Mouse (Mus musculus) retina, postnatal 1 day (tissue): ENCODE measurements around the gene 2810459M11Rik.
A peak's percentile ranks its signal among the peaks of the same experiment; 100 is the strongest.
"Not testable (repeated sequence)": the region's sequence is repeated elsewhere in the genome, so short reads cannot be mapped to it uniquely, and the experiment has no call there.

Experiments
- DNase-seq: peaks from one replicate; pipeline ENCODE4 v3.0.0-alpha.2; 2012

Gene 2810459M11Rik

GRCm38 (mm10) chr1:86045848-86046805, at the start of gene 2810459M11Rik:
Gene 2810459M11Rik (plus strand): TSS chr1:86045863.
- peak; percentile 67 for DNase-seq

DNA sequence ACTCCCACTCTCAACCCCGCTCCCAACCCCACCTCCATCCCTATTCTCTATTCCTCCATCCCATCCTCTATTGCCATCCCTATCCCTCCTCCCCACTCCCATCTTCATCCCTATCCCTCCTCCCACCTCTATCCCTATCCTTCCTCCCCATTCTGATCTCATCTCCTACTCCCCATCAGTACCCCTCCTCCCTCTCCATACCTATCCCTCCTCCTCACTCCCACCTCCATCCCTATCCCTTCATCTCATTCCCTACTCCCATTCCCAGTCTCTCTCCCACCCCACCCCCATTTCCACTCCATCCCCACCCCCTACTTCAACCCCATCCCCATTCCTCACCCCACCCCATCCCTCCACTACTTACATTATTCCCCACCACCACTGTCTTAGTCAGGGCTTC, 48.4 kb upstream of the 2810459M11Rik start:
- no peak for DNase-seq

DNA sequence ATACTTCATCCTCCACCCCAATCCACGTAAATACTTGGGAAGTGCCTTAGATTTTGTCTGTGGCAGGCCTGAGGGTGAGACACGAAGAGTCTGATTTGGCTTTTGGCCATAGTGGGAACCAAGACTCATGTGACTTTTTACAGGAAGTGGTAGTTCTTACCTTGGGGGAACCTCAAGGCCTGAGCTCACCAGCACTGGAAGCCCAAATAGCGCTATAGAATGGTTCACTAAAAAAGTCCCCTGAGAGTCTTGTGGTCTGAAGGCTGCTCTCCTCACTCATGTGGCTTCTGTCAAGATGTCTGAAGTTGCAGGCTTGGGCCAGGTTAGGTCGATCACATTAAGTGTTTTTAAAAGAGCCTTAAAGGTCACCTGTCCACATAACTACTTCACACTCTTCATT, 47.7 kb upstream of the 2810459M11Rik start:
- DNase-seq = no peak

- DNase-seq = no peak
Measured at GRCm38 (mm10) chr1:85999853-86000570, 45.7 kb upstream of the 2810459M11Rik start.

DNA sequence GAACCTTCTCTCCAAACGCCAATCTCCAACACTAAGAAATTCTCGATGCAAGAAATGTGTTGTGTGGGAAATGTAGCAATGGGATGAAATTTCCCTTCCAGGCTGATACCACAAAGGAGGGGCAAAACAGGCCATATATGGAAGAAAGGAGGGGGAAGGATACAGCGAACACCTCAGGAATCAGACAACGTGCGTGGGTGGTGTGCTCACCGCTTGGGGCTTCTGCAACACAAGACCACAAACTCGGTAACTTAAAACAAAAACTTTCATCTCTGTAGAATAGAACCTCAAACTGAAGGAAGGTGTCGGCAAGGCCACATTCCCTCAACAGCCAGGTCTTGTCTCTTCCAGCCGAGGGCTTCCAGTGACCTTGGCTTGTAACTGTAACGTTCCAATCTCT, 40.1 kb upstream of the 2810459M11Rik start:
- no peak for DNase-seq

DNA sequence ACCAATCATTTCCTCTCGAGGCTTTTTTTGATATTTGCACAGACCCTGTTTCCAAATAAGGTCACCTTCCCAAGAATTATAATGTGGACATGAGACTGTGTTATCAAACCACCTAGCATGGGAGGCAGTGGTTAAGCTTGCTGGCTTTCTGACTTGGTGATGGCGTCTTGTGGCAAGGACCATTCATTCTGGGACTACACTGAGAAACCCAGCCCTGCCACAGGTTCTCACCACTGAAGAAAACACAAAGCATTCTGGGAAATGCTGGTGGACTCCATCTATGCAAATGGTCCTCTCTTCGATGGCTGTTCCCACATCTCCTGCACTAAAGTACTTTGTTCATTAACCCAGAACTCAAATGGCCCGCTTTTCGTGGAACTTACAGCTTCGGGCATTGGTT, 39.6 kb upstream of the 2810459M11Rik start:
- no peak for DNase-seq

GRCm38 (mm10) chr1:86007778-86008177, 37.9 kb upstream of the 2810459M11Rik start:
- peak; percentile 88 for DNase-seq

DNA sequence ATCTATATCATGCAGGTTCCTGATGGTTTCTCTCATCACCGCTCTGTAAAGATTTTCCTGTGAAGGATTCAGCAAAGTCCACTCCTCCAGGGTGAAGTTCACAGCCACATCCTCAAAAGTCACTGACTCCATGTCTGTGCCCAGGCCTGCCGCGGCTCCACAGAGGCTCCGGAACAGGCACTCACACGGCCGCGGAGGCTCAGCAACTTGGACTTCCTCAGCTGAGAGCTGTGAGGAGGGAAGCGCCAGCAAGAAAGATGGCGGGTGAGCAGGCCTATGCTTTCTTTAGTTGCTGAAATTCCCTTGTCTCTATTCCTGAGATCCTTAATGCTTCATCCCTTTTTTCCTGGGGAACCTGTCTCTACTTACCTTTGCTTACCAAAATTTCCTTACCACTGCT, 29.9 kb upstream of the 2810459M11Rik start:
- not testable (repeated sequence) for DNase-seq

GRCm38 (mm10) chr1:86016516-86016915, 29.1 kb upstream of the 2810459M11Rik start, which contains the start of gene Spata3:
Gene Spata3 (plus strand): TSS chr1:86016816.
- no peak for DNase-seq

DNA sequence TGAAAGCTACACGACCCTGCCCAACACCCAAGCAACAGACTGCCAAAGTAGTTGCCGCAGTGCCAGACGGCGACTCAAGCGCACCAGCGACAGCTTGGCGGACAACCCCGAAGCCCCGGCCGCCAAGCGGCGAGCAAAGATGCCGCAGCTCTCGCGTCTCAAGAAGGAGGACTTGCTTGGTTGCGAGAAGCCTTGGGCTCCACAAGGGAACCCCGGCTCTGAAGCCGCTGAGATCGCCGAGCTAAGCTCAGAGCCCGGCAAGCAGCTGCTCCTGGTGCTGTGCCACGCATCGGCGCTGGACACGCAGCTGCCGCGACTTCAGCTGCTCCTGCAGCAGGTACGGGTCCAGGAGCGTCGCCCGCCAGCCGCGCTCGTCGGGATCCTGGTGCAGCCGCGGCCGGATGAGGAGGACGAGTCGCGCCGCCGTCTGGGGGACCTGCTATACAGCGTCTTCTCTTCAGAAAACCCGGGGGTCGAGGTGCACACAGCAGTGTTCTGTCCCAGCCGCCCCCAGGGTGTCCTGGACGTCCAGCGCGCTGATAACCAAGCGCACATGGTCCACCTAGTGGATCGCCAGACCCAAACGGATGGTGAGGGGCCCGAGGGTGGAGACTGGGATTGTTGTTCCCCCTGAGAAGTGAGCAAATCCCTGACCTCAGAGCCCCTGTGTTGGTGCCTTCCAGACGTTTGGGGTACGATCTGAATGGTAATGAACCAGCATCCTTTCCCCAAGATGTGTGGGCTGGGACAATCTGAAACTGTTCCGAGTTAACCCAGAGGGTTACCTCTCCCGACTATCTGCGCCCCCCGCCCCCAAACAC, 27.2 kb upstream of the 2810459M11Rik start:
- peak; percentile 73 for DNase-seq

GRCm38 (mm10) chr1:86021365-86021989, 24.2 kb upstream of the 2810459M11Rik start:
- no peak for DNase-seq

DNA sequence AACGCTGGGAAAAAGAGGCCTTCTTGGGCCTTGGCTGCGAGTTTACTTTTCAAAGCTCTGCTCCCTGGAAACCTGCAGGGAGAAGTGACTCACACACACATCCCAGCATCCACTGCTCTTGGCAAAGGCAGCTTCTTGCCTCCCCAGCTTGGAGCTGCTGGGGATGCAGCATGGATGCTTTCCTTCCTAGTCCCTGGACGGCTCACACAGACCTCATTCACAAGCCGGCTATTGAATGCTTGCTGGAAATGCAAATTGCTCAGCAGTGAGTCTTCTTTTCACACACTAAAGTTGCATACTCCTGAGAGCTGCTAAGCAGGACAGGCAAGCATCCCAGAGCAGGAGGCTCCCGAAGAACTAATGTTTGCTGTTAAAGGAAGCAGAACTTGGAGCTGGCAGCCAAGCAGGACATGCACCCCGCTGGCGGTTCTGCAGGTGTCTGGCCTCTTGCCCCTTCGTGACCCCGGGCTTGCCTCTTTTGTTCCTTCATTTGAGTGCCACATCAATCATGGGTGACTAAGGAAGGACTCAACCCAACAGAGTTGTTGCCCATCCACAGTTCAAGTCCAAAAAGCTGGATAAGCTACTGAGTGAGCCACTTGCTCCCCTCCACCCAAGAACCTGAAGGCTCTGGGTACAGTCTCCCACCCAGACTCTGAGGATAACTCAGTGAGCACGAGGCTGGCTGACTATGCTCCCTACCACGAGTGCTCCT, 13.2 kb upstream of the 2810459M11Rik start:
- DNase-seq = no peak

- no peak for DNase-seq
Measured at GRCm38 (mm10) chr1:86038191-86038951, 7.3 kb upstream of the 2810459M11Rik start.

GRCm38 (mm10) chr1:86040131-86040530, 5.5 kb upstream of the 2810459M11Rik start:
- no peak for DNase-seq

DNA sequence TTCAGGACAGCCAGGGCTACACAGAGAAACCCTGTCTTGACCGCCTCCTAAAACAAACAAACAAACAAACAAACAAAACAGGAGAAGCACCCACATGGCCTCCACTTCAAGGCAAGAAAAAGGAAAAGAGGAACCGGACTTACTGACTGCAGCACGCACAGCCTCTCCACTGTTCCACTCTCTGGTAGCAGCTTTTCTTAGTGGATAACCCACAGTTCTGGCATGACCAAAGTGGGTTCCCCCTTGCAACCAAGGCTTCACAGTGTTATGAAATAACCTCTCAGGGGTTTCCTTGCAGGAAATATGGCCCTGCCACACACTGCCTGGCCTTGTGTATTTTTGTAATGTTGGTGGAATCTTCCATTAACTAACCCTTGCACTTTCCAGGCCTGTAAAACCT, 4.8 kb upstream of the 2810459M11Rik start:
- no peak for DNase-seq

DNA sequence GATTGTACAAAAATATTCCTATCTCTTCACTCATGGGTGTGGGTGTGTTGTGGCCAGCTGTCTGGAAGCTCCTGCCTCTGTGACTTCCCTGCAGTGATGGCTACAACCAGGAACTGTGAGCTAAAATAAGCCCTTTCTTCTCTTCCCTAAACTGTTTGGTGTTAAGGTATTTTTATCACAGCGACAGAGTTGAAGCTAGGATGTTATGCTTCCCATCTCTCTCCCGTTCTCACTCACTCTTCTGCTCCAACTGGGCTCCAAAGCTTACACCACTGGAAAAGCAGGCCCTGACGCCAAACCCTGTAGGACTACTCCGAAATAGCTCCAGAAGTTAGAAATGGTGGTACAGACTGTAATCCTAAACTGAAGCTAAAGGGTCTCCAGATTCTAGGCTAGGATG, 607 bp upstream of the 2810459M11Rik start:
- DNase-seq = no peak

DNA sequence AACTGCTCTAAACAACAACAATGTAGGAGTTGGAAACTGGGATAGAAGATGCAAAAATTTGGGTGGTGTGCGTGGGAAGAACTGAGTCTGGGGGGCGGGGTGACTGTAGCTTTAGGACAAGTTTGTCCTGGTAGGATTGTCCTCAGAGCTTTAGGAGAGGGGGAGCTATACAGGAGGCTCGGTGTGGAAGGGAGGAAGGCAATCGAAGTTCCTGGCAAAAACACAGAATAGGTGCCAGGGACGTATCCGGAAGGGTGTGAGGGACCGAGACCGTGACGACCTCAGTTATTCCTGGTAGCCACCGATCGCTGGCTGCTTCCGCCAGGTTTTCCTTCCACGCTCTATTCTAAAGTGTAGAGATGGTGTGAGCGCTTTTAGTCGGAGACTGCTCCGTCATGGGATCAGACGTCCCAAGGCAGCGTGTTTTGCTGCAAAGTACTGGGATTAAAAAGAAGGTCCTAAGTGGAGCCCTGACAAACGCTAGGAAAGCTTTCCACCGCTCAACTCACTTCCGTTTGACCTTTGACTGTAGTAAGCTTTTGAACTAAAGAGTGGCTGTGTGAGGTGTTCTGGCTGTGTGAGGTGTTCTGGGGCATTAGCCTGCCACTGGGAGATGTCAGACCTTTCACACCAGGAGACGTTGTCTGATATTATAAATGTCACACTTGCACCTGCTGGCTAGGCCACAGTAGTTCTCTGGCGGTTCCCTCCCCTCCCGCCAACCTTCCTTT, 1.3 kb downstream of the 2810459M11Rik start:
- no peak for DNase-seq

DNA sequence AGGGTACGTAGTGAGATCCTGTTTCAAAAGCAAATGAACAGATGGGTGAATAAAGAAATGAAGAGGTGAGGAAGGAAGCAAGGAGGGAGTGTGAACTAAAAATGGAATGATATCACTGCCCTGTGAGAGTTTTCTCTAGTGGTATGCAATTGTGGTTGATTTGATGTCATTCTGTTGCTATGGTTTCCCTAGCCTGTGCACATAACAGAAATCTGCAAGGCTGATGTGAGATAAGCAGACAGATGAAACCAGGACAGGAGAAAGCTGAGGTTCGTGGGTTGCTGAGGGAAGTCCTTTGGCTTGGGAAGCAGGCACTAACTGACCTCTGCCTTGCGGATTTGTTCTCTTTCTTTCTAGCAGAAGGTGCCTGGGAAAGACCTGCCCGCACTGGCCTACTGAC, 2.6 kb downstream of the 2810459M11Rik start:
- DNase-seq = no peak

GRCm38 (mm10) chr1:86048744-86049143, 3.1 kb downstream of the 2810459M11Rik start:
- DNase-seq = no peak

GRCm38 (mm10) chr1:86053198-86053921, 7.7 kb downstream of the 2810459M11Rik start:
- no peak for DNase-seq
